Mouse (Mus musculus): ENCODE results near the gene Vgf. TPM values are rescaled to one million over a fixed set of nuclear protein-coding genes. Genes with fewer than 3 reads are reported as not detected.

Vgf gene
- polyA plus RNA-seq, 1 experiment from 2014 or later = not detected

DNA sequence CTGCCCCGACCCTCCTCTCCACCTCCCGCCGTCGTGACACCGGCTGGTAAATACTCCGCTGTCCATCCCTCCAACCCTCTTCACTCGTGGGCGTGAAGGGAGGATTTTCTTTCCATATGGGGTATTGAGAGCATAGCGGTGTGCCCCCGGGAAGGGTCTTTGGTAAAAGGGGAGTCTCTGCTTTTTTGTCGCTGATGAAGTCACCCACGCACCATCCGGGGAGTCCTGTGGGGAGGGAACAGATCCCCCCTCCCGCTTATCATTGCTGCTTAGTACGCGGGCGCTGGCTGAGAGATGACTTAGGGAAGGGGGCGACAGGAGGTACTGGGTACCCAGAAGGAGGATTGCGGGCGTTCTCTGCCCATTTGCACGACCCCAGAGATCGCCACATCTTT is 4.2 kb downstream of the Vgf start:
- H3K9ac ChIP-seq = no peak overlapping the region
- peaks cover 38% of the 10 kb centered on the region for H3K4me1 ChIP-seq (replicated peaks)
- no peak overlapping the region for H3K27ac ChIP-seq
- no peaks in the 10 kb centered on the region for H3K9me3 ChIP-seq (replicated peaks)
- H3K4me3 ChIP-seq = peak overlapping the region; percentile 37
- peaks cover under 1% of the 10 kb centered on the region; the same call in 1 of the 2 replicates for H3K36me3 ChIP-seq
- ATAC-seq (replicated peaks; ENCODE audit: insufficient number of reproducible peaks, insufficient read depth, low FRiP score, low read depth) = no peak
- H3K4me2 ChIP-seq = peak overlapping the region; percentile 66
- peaks cover 72% of the 10 kb centered on the region for H3K27me3 ChIP-seq
- 15% methylated on average over 22 of the region's 22 CpGs for WGBS

DNA sequence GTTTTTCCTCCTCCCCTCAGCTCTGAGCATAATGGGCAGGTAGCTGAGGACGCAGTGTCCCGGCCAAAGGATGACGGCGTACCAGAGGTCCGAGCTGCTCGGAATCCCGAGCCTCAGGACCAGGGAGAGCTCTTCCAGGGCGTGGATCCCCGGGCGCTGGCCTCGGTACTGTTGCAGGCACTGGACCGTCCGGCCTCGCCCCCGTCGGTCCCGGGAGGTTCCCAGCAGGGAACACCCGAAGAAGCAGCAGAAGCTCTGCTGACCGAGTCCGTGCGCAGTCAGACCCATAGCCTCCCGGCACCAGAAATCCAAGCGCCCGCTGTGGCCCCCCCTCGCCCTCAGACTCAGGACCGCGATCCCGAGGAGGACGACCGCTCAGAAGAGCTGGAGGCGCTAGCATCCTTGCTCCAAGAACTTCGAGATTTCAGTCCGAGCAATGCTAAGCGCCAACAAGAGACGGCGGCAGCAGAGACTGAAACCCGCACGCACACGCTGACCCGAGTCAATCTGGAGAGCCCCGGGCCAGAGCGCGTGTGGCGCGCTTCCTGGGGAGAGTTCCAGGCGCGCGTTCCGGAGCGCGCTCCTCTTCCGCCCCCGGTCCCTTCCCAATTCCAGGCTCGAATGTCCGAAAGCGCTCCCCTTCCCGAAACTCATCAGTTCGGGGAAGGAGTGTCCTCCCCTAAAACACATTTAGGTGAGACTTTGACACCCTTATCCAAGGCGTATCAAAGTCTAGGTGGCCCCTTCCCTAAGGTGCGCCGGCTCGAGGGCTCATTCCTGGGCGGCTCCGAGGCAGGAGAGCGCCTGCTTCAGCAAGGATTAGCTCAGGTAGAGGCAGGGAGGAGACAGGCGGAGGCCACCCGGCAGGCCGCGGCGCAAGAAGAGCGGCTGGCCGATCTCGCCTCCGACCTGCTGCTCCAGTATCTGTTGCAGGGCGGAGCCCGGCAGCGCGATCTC is 5.2 kb downstream of the Vgf start:
- Histone ChIP-seq H3K27ac (no peak overlapping the region), H3K27me3 (peaks cover 63% of the 10 kb centered on the region), H3K4me2 (peak overlapping the region; percentile 99), H3K36me3 (peaks cover 9% of the 10 kb centered on the region; the same call in 1 of the 2 replicates), H3K4me1 (replicated peaks) (peaks cover 38% of the 10 kb centered on the region), H3K4me3 (peak overlapping the region; percentile 57), H3K9ac (no peak overlapping the region), H3K9me3 (replicated peaks) (no peaks in the 10 kb centered on the region)
- no peak for ATAC-seq (replicated peaks; ENCODE audit: insufficient number of reproducible peaks, insufficient read depth, low FRiP score, low read depth)
- WGBS = 1% methylated on average over 78 of the region's 78 CpGs

DNA sequence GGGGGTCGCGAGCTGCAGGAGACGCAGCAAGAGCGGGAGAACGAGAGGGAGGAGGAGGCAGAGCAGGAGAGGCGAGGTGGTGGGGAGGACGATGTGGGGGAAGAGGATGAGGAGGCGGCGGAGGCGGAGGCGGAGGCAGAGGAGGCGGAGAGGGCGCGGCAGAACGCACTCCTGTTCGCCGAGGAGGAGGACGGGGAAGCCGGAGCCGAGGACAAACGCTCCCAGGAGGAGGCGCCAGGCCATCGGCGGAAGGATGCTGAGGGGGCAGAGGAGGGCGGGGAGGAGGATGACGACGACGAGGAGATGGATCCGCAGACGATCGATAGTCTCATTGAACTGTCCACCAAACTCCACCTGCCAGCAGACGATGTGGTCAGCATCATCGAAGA is 5.8 kb downstream of the Vgf start:
- WGBS = under 1% methylated on average over 33 of the region's 33 CpGs

DNA sequence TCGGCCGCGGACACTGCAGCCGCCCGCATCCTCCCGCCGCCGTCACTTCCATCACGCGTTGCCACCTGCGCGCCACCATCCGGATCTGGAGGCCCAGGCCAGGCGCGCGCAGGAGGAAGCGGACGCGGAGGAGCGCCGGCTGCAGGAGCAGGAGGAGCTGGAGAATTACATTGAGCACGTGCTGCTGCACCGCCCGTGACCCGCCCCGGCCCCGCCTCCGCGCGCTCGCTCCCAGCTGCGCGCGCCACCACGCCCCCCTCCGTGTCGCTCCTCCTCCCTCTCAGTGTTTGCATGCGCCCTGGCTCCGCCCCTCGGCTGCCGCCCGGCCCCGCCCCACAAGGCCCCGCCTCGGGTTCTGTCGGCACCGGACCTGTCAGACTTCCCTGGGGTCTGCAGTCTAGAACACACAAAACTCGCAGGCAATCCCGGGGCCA is 6.5 kb downstream of the Vgf start:
- Histone ChIP-seq H3K36me3 (peaks cover 22% of the 10 kb centered on the region), H3K27ac (0 out of 2 replicates have a peak overlapping the region, but pooled peaks have one; percentile 2), H3K27me3 (peaks cover 50% of the 10 kb centered on the region), H3K9ac (peak overlapping the region; percentile 25), H3K4me1 (replicated peaks) (peaks cover 38% of the 10 kb centered on the region), H3K4me2 (peak overlapping the region; percentile 99), H3K4me3 (peak overlapping the region; percentile 57), H3K9me3 (replicated peaks) (no peaks in the 10 kb centered on the region)
- WGBS = under 1% methylated on average over 49 of the region's 49 CpGs
- peak; percentile 77 for ATAC-seq (replicated peaks; ENCODE audit: insufficient number of reproducible peaks, insufficient read depth, low FRiP score, low read depth)

More for the DNA sequence above, 5.8 kb downstream of the Vgf start:
- H3K4me2 ChIP-seq = peak overlapping the region; percentile 99
- no peak for ATAC-seq (replicated peaks; ENCODE audit: insufficient number of reproducible peaks, insufficient read depth, low FRiP score, low read depth)
- H3K36me3 ChIP-seq = peaks cover 16% of the 10 kb centered on the region
- H3K27me3 ChIP-seq = peaks cover 56% of the 10 kb centered on the region
- peaks cover 38% of the 10 kb centered on the region for H3K4me1 ChIP-seq (replicated peaks)
- peak overlapping the region; percentile 57 for H3K4me3 ChIP-seq
- no peak overlapping the region for H3K27ac ChIP-seq
- no peaks in the 10 kb centered on the region for H3K9me3 ChIP-seq (replicated peaks)
- no peak overlapping the region for H3K9ac ChIP-seq

DNA sequence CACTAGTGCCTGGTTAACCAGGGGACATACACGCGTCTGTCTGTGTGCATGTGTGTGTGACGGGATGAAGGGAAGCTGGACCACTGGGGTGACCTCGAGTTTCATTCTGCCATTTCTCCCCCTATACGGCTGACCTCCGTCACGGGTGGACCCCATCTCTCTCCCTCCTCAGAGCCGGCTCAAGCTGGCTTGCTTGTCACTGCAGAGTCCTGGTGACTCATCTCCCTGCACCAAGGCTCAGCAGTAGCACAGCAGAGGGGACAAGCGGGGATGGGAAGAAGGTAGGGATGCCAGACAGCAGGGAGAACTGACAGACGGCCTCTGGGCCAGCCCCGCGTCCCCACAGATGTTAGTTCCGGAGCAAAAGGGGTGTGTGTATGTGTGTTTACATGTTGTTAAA is 10.0 kb downstream of the Vgf start:
- Histone ChIP-seq H3K27ac (no peak overlapping the region), H3K4me1 (replicated peaks) (peaks cover 22% of the 10 kb centered on the region), H3K4me3 (no peak overlapping the region), H3K36me3 (peaks cover 50% of the 10 kb centered on the region), H3K27me3 (peaks cover 14% of the 10 kb centered on the region), H3K9me3 (replicated peaks) (no peaks in the 10 kb centered on the region), H3K4me2 (no peak overlapping the region), H3K9ac (no peak overlapping the region)
- no peak for ATAC-seq (replicated peaks; ENCODE audit: insufficient number of reproducible peaks, insufficient read depth, low FRiP score, low read depth)
- WGBS = 75% methylated on average over 13 of the region's 13 CpGs

DNA sequence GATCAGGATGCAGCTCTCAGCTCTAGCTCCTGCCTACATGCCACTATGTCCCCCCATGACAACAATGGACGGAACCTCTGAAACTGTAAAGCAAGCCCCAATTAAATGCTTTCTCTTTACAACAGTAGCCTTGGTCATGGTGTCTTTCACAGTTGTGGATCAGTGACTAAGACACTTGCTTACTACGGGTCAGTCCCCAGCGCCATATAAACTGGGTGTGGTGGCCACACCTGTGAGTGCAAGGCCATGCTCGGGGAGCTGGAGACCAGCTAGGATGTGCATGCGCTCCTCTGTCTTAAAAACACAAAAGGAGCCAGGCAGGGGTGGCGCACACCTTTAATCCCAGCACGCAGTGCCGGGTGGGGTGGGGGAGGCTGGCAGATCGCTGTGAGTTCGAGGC is 13.3 kb downstream of the Vgf start:
- Histone ChIP-seq H3K36me3 (peaks cover 66% of the 10 kb centered on the region), H3K4me2 (no peak overlapping the region), H3K9me3 (replicated peaks) (no peaks in the 10 kb centered on the region), H3K27ac (no peak overlapping the region), H3K4me1 (replicated peaks) (no peaks in the 10 kb centered on the region), H3K27me3 (no peaks in the 10 kb centered on the region), H3K9ac (no peak overlapping the region), H3K4me3 (no peak overlapping the region)
- 94% methylated on average over 10 of the region's 10 CpGs for WGBS
- ATAC-seq (replicated peaks; ENCODE audit: insufficient number of reproducible peaks, insufficient read depth, low FRiP score, low read depth) = no peak

DNA sequence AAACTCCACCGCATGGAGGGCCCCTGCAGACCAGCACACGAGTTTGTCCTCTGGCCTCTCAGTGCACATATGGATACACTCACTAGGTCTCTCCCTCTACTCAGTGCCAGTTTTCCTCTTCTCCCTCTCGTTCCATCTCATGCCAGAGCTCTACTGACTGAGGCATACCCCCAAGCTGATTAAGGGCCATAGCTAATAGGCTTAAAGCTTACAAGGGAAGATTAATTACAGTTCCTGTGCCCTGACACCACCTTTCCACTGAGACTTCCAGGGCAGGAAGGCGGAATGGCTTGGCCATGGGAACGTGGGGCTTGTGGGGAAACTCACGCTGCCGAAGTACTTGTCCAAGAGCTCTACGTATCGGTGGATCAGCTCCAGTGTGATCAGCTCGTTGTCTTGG is 15.2 kb downstream of the Vgf start:
- Histone ChIP-seq H3K27ac (no peak overlapping the region), H3K4me3 (no peak overlapping the region), H3K9me3 (replicated peaks) (no peaks in the 10 kb centered on the region), H3K4me1 (replicated peaks) (peaks cover 10% of the 10 kb centered on the region), H3K9ac (no peak overlapping the region), H3K36me3 (peaks cover 55% of the 10 kb centered on the region), H3K4me2 (no peak overlapping the region), H3K27me3 (no peaks in the 10 kb centered on the region)
- no peak for ATAC-seq (replicated peaks; ENCODE audit: insufficient number of reproducible peaks, insufficient read depth, low FRiP score, low read depth)
- 88% methylated on average over 10 of the region's 10 CpGs for whole genome bisulfite sequencing

DNA sequence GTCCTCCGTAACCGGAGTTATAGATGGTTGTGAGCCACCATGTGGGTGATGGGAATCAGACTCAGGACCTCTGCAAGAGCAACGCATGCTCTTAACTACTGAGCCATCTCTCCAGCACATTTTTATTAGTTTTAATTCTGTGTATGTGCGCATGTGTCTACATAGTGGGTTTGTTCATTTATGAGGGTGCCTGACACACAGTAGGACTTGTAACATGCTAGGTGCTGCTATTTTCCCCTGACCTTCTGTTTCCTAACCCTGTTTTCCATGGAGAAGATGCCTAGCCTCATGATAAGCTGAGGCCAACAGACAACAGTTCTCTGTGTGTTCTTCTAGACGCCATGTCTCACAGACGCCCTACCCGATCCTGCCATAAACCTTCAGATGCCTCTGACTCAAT is 17.8 kb downstream of the Vgf start:
- H3K27me3 ChIP-seq = no peaks in the 10 kb centered on the region
- no peak overlapping the region for H3K4me3 ChIP-seq
- no peak for ATAC-seq (replicated peaks; ENCODE audit: insufficient number of reproducible peaks, insufficient read depth, low FRiP score, low read depth)
- H3K9me3 ChIP-seq (replicated peaks) = no peaks in the 10 kb centered on the region
- no peak overlapping the region for H3K27ac ChIP-seq
- no peak overlapping the region for H3K4me2 ChIP-seq
- H3K9ac ChIP-seq = no peak overlapping the region
- H3K4me1 ChIP-seq (replicated peaks) = peaks cover 11% of the 10 kb centered on the region
- peaks cover 32% of the 10 kb centered on the region for H3K36me3 ChIP-seq
- 94% methylated on average over 7 of the region's 7 CpGs for WGBS

DNA sequence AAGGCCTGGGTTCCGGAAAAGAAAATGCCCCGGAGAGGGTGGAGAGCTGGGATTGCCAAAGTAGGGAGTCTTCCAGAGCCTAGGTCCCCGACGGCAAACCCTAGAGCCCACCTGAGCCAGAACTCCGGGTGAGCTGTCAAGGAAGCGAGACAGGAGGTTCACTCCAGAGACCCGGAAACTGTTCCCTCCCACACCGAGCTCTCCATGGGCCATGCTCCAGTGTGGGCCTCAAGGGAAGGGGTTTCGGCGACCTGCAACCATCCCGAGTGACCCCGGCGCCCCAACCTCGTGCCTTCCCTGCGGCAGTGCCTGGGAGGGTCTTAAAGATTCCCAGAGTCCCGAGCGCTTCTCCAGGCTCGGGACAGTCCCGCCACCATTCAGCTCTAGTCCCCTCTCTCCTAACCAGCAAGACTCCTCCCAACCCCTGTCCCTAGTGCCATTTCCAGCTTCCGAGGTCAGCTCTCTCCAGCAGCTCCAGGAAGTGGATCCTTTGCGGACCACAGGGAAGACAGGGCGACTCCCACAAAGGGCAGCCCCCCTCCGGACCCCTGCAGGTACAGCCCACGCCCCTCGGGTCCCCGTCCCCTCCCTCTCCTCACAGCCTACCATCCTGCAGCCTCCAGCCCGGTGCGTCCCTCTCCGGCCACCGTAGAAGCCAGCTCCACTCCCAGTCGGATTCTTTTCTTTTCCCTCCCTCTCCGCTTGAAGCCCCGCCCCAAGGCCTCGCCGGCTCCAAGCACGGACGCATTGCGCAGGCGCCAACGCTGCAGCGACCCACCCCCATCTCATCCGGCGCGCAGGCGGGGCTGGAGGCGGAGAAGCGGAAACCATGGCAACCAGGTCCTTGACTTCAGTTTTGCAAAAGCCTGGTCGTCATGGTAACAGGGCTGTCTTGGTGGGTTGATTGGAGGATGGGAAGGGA is 19.5 kb downstream of the Vgf start, which contains the start of gene Ap1s1:
Gene Ap1s1, minus strand, starts transcription at position 734 of the 922 bp plus-strand sequence.
- Histone ChIP-seq H3K27ac (peak within 1 kb of the TSS; percentile 77), H3K9me3 (replicated peaks) (no peaks in the 10 kb centered on the region), H3K4me3 (peak within 1 kb of the TSS; percentile 73), H3K27me3 (no peaks in the 10 kb centered on the region), H3K4me1 (replicated peaks) (peaks cover 11% of the 10 kb centered on the region), H3K36me3 (peaks cover 16% of the 10 kb centered on the region), H3K4me2 (peak within 1 kb of the TSS; percentile 82), H3K9ac (peak within 1 kb of the TSS; percentile 76)
- WGBS = under 1% methylated on average over 48 of the region's 48 CpGs
- peak; percentile 93 for ATAC-seq (replicated peaks; ENCODE audit: insufficient number of reproducible peaks, insufficient read depth, low FRiP score, low read depth)

DNA sequence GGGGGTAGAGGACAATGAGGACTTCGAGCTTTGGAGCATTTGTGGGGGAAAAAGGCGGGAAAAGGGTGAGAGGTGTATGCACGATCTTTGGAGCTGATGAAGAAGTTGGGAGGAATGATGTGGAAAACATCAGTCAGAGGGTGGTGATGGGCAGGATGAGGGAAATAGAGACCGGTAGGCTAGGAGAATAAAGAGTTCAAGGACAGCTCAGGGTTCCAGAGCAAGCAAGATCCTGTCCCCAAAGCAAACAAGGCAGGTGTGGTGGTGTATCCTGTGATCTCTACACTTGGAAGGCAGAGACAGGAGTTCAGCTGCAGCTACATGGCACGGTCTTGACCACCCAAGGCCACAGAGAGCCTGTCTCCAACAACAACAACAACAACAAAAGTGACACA is 20.1 kb downstream of the Vgf start:
- no peak for ATAC-seq (replicated peaks; ENCODE audit: insufficient number of reproducible peaks, insufficient read depth, low FRiP score, low read depth)
- H3K9ac ChIP-seq = 0 out of 2 replicates have a peak overlapping the region, but pooled peaks have one; percentile 76
- peak overlapping the region; percentile 82 for H3K4me2 ChIP-seq
- peak overlapping the region; percentile 73 for H3K4me3 ChIP-seq
- H3K9me3 ChIP-seq (replicated peaks) = no peaks in the 10 kb centered on the region
- no peaks in the 10 kb centered on the region for H3K27me3 ChIP-seq
- peaks cover 14% of the 10 kb centered on the region for H3K36me3 ChIP-seq
- peaks cover 11% of the 10 kb centered on the region for H3K4me1 ChIP-seq (replicated peaks)
- no peak overlapping the region; the same call in 1 of the 2 replicates for H3K27ac ChIP-seq
- 26% methylated on average over 5 of the region's 5 CpGs for WGBS

DNA sequence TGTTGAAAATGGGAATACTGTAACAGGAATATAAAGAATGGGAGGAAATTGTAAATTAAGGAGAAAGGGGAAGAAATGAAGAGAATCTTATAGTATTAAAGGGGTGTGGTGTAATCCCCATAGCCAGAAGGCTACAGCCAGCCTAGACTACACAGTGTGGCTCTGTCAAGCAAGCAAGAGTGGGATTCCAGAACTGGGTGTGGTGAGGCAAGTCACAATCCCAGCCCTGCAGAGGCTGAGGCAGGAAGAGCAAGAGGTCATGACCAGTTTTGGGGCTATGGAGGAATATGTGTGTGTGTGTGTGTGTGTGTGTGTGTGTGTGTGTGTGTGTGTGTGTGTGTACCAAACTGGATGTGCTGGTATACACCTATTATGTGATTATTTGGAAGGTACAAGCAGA is 20.8 kb downstream of the Vgf start:
- H3K9ac ChIP-seq = no peak overlapping the region
- H3K27me3 ChIP-seq = no peaks in the 10 kb centered on the region
- H3K4me2 ChIP-seq = no peak overlapping the region
- peaks cover 11% of the 10 kb centered on the region for H3K4me1 ChIP-seq (replicated peaks)
- no peaks in the 10 kb centered on the region for H3K9me3 ChIP-seq (replicated peaks)
- no peak for ATAC-seq (replicated peaks; ENCODE audit: insufficient number of reproducible peaks, insufficient read depth, low FRiP score, low read depth)
- peaks cover 8% of the 10 kb centered on the region for H3K36me3 ChIP-seq
- no peak overlapping the region for H3K4me3 ChIP-seq
- H3K27ac ChIP-seq = no peak overlapping the region
